Mouse (Mus musculus): ENCODE data around the gene Rapgef4. TPM values are rescaled to one million over a fixed set of nuclear protein-coding genes. Genes with fewer than 3 reads are reported as not detected.

Gene Rapgef4
- polyA plus RNA-seq, 1 experiment = 11.4 TPM

- Histone ChIP-seq H3K4me1 (ENCODE audit: control insufficient read depth, insufficient read depth, low read length) (peaks cover 15% of the 10 kb centered on the region), H3K4me3 (replicated peaks; ENCODE audit: extremely low read depth, low read depth, low read length) (no peak overlapping the region)
- TF ChIP-seq CTCF (IDR thresholded peaks at IDR 0.05; ENCODE audit: insufficient read depth, low read length) = no peak
- TF ChIP-seq POLR2A (IDR thresholded peaks at IDR 0.05; ENCODE audit: borderline replicate concordance, extremely low read depth, low read depth, low read length) = no peak
- 87% methylated on average over 7 of the region's 7 CpGs for WGBS
- DNase-seq = no peak
Observed at GRCm38 (mm10) chr2:72305738-72306137, 324.7 kb downstream of the Rapgef4 start.

Other genes with a start within 250 kb of the Rapgef4 start
- gene Itga6, start 235.6 kb upstream of the Rapgef4 start, polyA plus RNA-seq (2012; rRNA removed) = 45.2 and 47.3 TPM in 2 replicates
- 8.6 and 9.3 TPM in 2 replicates for gene Pdk1, start 108.0 kb upstream of the Rapgef4 start, polyA plus RNA-seq (2012; rRNA removed)